Mouse (Mus musculus) myocyte (in vitro differentiated cells): Measurements from ENCODE around the gene Piga.

Experiments used
- MAX ChIP-seq: IDR thresholded peaks from one replicate; pipeline ENCODE4 v1.6.1; 2011; ENCODE audit warnings: low read depth, mild to moderate bottlenecking, control low read depth
- MYOD1 ChIP-seq, 3 experiments: IDR thresholded peaks; one replicate each; pipeline ENCODE4 v1.6.1; 2011; ENCODE audit warnings: control low read depth in 2 of 3, low read depth in 2 of 3, mild to moderate bottlenecking in 2 of 3, moderate library complexity in 1 of 3; ENCODE audit not compliant: insufficient read length in 2 of 3, control insufficient read depth in 1 of 3
- POLR2A ChIP-seq: IDR thresholded peaks from one replicate; pipeline ENCODE4 v1.6.1; 2011; ENCODE audit warnings: low read depth, mild to moderate bottlenecking, control low read depth, moderate library complexity; ENCODE audit not compliant: insufficient read length
- REST ChIP-seq: IDR thresholded peaks from one replicate; pipeline ENCODE4 v1.6.1; 2011; ENCODE audit warnings: mild to moderate bottlenecking, control low read depth, moderate library complexity; ENCODE audit not compliant: insufficient read depth, insufficient read length

DNA sequence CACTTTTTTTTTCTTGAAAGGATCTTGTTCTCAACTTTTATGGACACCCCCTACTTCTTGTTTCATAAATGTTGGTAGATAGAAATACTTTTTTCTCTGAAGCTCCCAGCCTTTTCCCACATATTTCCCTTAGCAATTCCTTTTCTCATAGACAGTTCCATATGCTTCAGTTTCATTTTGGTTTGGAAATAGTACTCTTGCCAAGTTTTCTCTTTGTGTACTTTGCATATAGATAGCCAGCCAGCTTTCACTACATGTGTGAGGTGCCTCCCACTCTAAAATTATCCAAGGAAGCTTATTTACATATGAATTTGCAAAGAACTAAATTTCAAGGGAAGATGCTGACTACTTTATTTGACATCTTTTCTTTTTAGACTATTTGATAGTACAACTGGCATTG lies 1.6 kb upstream of the Piga start:
- TF ChIP-seq POLR2A = no peak
- no peak for TF ChIP-seq MAX
- TF ChIP-seq REST = no peak
- no peak for TF ChIP-seq MYOD1 (IDR thresholded peaks at IDR 0.05; ENCODE audit: control insufficient read depth in 1 of 3, insufficient read length in 2 of 3, low read depth in 2 of 3)
